Mouse (Mus musculus): Measurements from ENCODE around the gene Pim2. TPM values are rescaled to one million over a fixed set of nuclear protein-coding genes. Genes with fewer than 3 reads are reported as not detected.

Pim2 gene
- 10 to 100 TPM; 35.7 to 59.2 TPM for total RNA-seq (2023)

GRCm38 (mm10) chrX:7878007-7878419 is at the start of gene Pim2:
TSS of gene Pim2 (plus strand) at chrX:7878262.

GRCm38 (mm10) chrX:7841163-7842162 is 36.6 kb upstream of the Pim2 start, which contains the start of gene Otud5:
TSS of gene Otud5 (plus strand) at chrX:7841364.

GRCm38 (mm10) chrX:7883841-7884567 is 5.9 kb downstream of the Pim2 start, which contains the start of gene Slc35a2:
TSS of gene Slc35a2 (plus strand) at chrX:7884028.

GRCm38 (mm10) chrX:7898880-7899874 is 21.1 kb downstream of the Pim2 start, which contains the start of the genes Pqbp1 and Timm17b:
TSS of gene Pqbp1 (minus strand) at chrX:7899269.
TSS of gene Timm17b (plus strand) at chrX:7899357.

GRCm38 (mm10) chrX:7907735-7908134 is 29.7 kb downstream of the Pim2 start, which contains the start of gene Gm10491:
TSS of gene Gm10491 (minus strand) at chrX:7907835.

GRCm38 (mm10) chrX:7909242-7909641 is 31.2 kb downstream of the Pim2 start, which contains the start of gene Gm10490:
TSS of gene Gm10490 (plus strand) at chrX:7909542.

GRCm38 (mm10) chrX:7919601-7920383 is 41.7 kb downstream of the Pim2 start, which contains the start of gene Pcsk1n:
TSS of gene Pcsk1n (plus strand) at chrX:7919822.

GRCm38 (mm10) chrX:7928270-7928790 is 50.3 kb downstream of the Pim2 start, which contains the start of gene Eras:
TSS of gene Eras (minus strand) at chrX:7928607.

Other genes starting within 250 kb of the Pim2 start
- gene Syp, start 239.8 kb upstream of the Pim2 start, total RNA-seq (2023) = under 1 TPM; 0.55 to 0.56 TPM
- 10 to 100 TPM; 34.3 to 35.7 TPM for gene Prickle3, start 221.0 kb upstream of the Pim2 start, total RNA-seq (2023)
- gene Plp2, start 206.9 kb upstream of the Pim2 start, total RNA-seq (2023) = 100 to 1,000 TPM; 105 to 109 TPM
- not detected for gene Magix, start 197.0 kb upstream of the Pim2 start, total RNA-seq (2023)
- 10 to 100 TPM; 52.4 to 61.9 TPM for gene Gpkow, start 181.1 kb upstream of the Pim2 start, total RNA-seq (2023)
- 10 to 100 TPM; 70.0 to 71.3 TPM for gene Wdr45, start 163.9 kb upstream of the Pim2 start, total RNA-seq (2023)
- gene Gm45208, start 156.0 kb upstream of the Pim2 start, total RNA-seq (2023) = not detected
- 10 to 100 TPM; 13.6 to 14.4 TPM for gene Praf2, start 149.8 kb upstream of the Pim2 start, total RNA-seq (2023)
- gene Ccdc120, start 127.4 kb upstream of the Pim2 start, total RNA-seq (2023) = not detected
- gene Tfe3, start 115.7 kb upstream of the Pim2 start, total RNA-seq (2023) = 10 to 100 TPM; 27.3 to 33.5 TPM
- 100 to 1,000 TPM; 274 to 300 TPM for gene Gripap1, start 88.5 kb upstream of the Pim2 start, total RNA-seq (2023)
- 1 to 10 TPM in 1 of 2 experiments, under 1 TPM in 1; 0.59 to 2.3 TPM for gene Kcnd1, start 56.0 kb upstream of the Pim2 start, total RNA-seq (2023)
- gene Otud5, start 36.9 kb upstream of the Pim2 start, total RNA-seq (2023) = 100 to 1,000 TPM; 180 to 210 TPM
- gene Slc35a2, start 5.8 kb downstream of the Pim2 start, total RNA-seq (2023) = 10 to 100 TPM; 30.9 to 34.8 TPM
- 100 to 1,000 TPM; 121 to 128 TPM for gene Pqbp1, start 21.0 kb downstream of the Pim2 start, total RNA-seq (2023)
- gene Timm17b, start 21.1 kb downstream of the Pim2 start, total RNA-seq (2023) = 10 to 100 TPM; 59.7 to 62.1 TPM
- not detected for gene Gm10491, start 29.6 kb downstream of the Pim2 start, total RNA-seq (2023)
- not detected for gene Gm10490, start 31.3 kb downstream of the Pim2 start, total RNA-seq (2023)
- not detected for gene Pcsk1n, start 41.6 kb downstream of the Pim2 start, total RNA-seq (2023)
- gene Eras, start 50.3 kb downstream of the Pim2 start, total RNA-seq (2023) = not detected
- gene Hdac6, start 69.6 kb downstream of the Pim2 start, total RNA-seq (2023) = 10 to 100 TPM; 21.5 to 23.6 TPM
- not detected for gene Gata1, start 99.8 kb downstream of the Pim2 start, total RNA-seq (2023)
- not detected for gene Glod5, start 140.2 kb downstream of the Pim2 start, total RNA-seq (2023)
- gene Suv39h1, start 196.5 kb downstream of the Pim2 start, total RNA-seq (2023) = 10 to 100 TPM; 29.7 to 33.9 TPM
- gene Was, start 212.2 kb downstream of the Pim2 start, total RNA-seq (2023) = 100 to 1,000 TPM; 133 to 139 TPM

All from B cell, adult 67 days (primary cell).